Mouse (Mus musculus) bone marrow, adult 2 months (tissue): ENCODE data around the gene H2-M10.2. TPM values are rescaled to one million over a fixed set of nuclear protein-coding genes. Genes with fewer than 3 reads are reported as not detected.
A peak's percentile ranks its signal among the peaks of the same experiment; 100 is the strongest.
"Not testable (repeated sequence)": the region's sequence is repeated elsewhere in the genome, so short reads cannot be mapped to it uniquely, and the experiment has no call there.

Experiments used
- H3K27ac ChIP-seq: fragments of 200-500 bp; 2 replicates; pipeline ENCODE4 v1.5.1; 2012; ENCODE audit warnings: low read depth, mild to moderate bottlenecking, control low read depth, inconsistent platforms, low read length; ENCODE audit not compliant: control insufficient read depth, poor library complexity, insufficient read depth
- H3K4me1 ChIP-seq: fragments of 200-500 bp; 2 replicates; pipeline ENCODE4 v1.6.1; 2011; ENCODE audit warnings: low read length; ENCODE audit not compliant: control insufficient read depth, insufficient read depth
- H3K4me3 ChIP-seq: fragments of 200-500 bp; replicated peaks from 2 replicates; pipeline ENCODE3; 2011; ENCODE audit warnings: mild to moderate bottlenecking, low read depth, low read length, control low read depth; ENCODE audit not compliant: control insufficient read depth
- CTCF ChIP-seq: fragments of 200-500 bp; IDR thresholded peaks from 2 replicates; pipeline ENCODE4 v1.5.1; 2011; ENCODE audit warnings: low read length, control low read depth; ENCODE audit not compliant: control insufficient read depth, insufficient read depth
- POLR2A ChIP-seq: fragments of 200-500 bp; IDR thresholded peaks from 2 replicates; pipeline ENCODE4 v1.6.1; 2011; ENCODE audit warnings: low read depth, mild to moderate bottlenecking, control low read depth, low read length, borderline replicate concordance; ENCODE audit not compliant: control insufficient read depth
- WGBS: fragments of 180-500 bp; shearing (Covaris S2); methylation state at CpG from one replicate; pipeline ENCODE4 v1.1.7; 2018; 5-methylcytosine and 5-hydroxymethylcytosine counted together
- polyA plus RNA-seq: library from polyadenylated mRNA; stranded (reverse); fragments of >200 nt; gene quantifications from 2 replicates; pipeline ENCODE4 v1.2.4, GENCODE M21; 2011; ENCODE audit warnings: low replicate concordance; ENCODE audit not compliant: missing spikeins, insufficient read depth, insufficient read length

The H2-M10.2 gene
- not detected in 2 replicates for polyA plus RNA-seq

DNA sequence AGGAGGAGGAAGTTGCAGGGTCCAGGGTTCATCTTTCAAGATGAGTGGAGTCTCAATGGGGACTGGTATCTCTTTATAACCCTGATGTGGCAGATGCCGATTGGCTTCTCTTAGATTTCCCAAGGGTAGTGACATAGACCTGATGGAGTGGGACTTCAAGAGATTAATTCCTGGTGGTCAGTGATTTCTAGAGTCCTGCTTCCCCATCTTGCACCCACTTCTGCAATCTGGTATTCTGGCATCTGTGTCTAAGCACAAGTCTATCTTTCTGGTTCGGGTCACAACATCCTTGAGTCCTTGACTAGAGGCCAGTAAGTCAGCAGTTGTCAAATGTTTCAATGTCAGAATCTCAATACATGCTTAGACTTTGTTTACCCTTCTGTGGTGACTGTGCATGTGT is at the start of gene H2-M10.2:
Gene H2-M10.2 (minus strand): TSS at position 101 of the 400 bp plus-strand sequence.
- WGBS: 67% methylated on average over 2 of the region's 2 CpGs
- TF ChIP-seq POLR2A: no peak
- no peak for TF ChIP-seq CTCF
- H3K27ac ChIP-seq: no peak within 1 kb of the TSS
- H3K4me1 ChIP-seq: no peaks in the 10 kb centered on the region
- H3K4me3 ChIP-seq: no peak within 1 kb of the TSS

GRCm38 (mm10) chr17:36326055-36326454 is 39.8 kb upstream of the H2-M10.2 start, which contains the start of gene H2-M10.1:
Gene H2-M10.1 (minus strand): TSS chr17:36326155.
- WGBS: 86% methylated on average over 4 of the region's 4 CpGs
- Histone ChIP-seq H3K4me1 (no peaks in the 10 kb centered on the region), H3K27ac (no peak within 1 kb of the TSS), H3K4me3 (no peak within 1 kb of the TSS)
- TF ChIP-seq CTCF: no peak
- no peak for TF ChIP-seq POLR2A

DNA sequence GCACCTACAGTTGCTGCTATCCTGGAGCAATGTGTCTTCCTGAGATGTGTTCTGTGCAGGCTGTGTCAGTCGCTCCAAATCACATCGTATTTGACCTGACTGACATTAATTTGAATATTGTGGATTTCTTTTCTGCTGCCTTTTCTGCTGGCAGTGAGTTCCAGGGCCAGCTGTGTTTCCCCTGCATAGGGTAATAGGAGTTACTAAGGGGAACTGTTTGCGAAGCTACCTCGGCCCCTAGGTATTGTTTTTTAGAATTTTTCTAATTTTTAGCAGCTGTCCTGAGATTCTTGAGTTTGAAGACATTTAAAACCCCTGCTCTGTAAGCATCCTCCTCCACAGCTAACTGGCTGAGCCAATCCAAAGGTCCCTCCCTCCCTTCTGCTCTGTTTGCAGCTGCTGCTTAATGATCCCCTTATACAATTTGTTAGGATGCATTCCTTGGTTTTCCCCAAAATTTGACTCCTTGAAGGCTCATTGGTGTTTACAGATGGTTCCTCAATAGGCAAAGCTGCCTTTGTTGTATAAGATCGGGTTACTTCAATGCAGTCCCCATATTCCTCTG is 29.5 kb upstream of the H2-M10.2 start:
- H3K27ac ChIP-seq: no peak overlapping the region
- 32% methylated on average over 5 of the region's 5 CpGs for WGBS
- TF ChIP-seq POLR2A (no peak), CTCF (no peak)
- H3K4me1 ChIP-seq: no peaks in the 10 kb centered on the region
- no peak overlapping the region for H3K4me3 ChIP-seq

- no peak for TF ChIP-seq POLR2A
- no peak for TF ChIP-seq CTCF
- WGBS: under 1% methylated on average over 19 of the region's 19 CpGs
- H3K27ac ChIP-seq: no peak overlapping the region
These were observed 28.9 kb upstream of the H2-M10.2 start for GRCm38 (mm10) chr17:36315041-36315688.

DNA sequence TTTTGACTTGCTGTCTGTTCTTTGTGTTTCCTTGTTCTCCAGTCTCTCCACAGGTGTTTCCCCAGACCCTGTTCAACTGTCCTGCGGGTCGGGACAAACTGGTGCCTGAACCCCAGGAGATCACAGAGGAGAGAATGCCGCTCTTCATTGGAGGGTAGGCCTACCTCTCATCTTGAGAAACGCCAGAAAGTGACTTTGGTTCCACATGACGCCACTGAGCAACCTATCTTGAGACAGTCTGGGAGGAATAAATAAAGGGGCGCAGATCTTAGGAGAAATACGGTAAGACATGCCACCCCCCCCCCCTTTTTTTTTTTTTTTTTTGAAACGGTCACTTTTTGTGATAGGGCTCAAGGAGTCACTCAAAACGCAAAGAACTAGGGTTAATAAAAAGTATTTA is 28.2 kb upstream of the H2-M10.2 start:
- Histone ChIP-seq H3K27ac (no peak overlapping the region), H3K4me1 (no peaks in the 10 kb centered on the region), H3K4me3 (no peak overlapping the region)
- TF ChIP-seq POLR2A (no peak), CTCF (no peak)
- 9% methylated on average over 9 of the region's 9 CpGs for WGBS

More at GRCm38 (mm10) chr17:36315041-36315688, 28.9 kb upstream of the H2-M10.2 start:
- Histone ChIP-seq H3K4me1 (no peaks in the 10 kb centered on the region), H3K4me3 (peak overlapping the region; percentile 58)

DNA sequence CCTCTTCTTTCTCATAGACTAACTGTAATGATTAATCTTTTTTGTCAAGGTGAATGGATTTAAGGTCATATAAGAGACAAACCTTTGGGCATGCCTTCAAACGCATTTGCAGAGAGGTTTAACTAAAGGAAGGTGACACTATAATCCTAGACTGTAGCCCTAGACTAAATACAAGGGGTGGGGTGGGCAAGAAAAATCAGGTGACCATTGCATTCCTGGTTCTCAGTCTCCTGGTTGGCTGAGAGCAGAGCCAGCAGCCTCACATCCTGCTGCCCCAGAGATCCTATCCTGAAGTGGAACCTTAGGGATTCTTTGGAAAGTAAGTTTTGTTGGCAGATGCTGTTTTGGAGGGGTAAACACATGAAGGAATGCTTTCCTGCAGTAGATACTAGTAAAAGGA is 23.0 kb upstream of the H2-M10.2 start:
- TF ChIP-seq CTCF (no peak), POLR2A (no peak)
- no peak overlapping the region for H3K4me3 ChIP-seq
- WGBS: 60% methylated on average over 1 of the region's 1 CpGs

DNA sequence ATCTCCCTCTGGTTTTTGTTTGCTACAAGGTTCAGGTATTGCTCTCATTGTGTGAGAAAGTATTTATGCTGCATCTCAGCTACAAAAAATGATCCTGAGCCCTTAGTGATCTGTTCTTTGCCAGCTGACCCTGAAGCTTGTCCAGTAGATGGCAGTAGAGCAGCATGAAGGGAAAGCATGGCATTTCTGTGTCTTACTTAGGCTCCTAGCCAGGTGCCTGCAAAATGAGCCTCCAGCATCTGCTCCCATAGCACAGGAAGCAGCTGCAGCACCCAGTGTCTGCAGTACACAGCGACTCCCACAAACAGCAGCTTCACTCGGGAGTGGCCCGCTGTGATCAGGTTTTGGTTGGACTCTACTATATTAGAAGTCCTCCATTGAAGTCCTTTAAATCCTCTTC is 22.6 kb upstream of the H2-M10.2 start:
- H3K4me3 ChIP-seq, H3K4me1 ChIP-seq, H3K27ac ChIP-seq: not testable (repeated sequence)
- WGBS: under 1% methylated on average over 3 of the region's 3 CpGs
- TF ChIP-seq CTCF: peak; percentile 42

More for the DNA sequence above, 23.0 kb upstream of the H2-M10.2 start:
- Histone ChIP-seq H3K27ac (no peak overlapping the region), H3K4me1 (no peaks in the 10 kb centered on the region)

GRCm38 (mm10) chr17:36281521-36282245 is 4.6 kb downstream of the H2-M10.2 start:
- TF ChIP-seq POLR2A (no peak), CTCF (no peak)
- no peaks in the 10 kb centered on the region for H3K4me1 ChIP-seq
- no peak overlapping the region for H3K27ac ChIP-seq
- H3K4me3 ChIP-seq: no peak overlapping the region
- WGBS: 84% methylated on average over 4 of the region's 4 CpGs

DNA sequence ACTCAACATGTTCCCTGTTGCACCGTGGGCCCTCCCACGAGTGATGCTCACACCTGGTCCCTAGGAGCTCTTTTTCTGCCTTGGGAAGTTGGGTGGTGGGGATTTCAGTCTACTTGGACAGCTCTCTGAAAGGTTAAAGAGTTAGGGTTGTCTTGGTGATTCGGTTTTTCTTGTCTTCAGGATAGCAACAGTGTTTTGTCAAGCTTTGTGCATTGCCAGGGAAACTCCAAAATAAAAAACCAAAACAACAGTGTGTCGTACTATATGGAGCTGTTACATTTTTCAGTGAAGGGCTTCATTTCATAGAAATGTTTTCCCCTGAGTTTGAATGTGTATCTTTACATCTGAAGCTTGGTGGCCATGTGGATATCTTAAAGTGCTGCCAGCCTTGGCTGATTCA is 11.5 kb downstream of the H2-M10.2 start:
- TF ChIP-seq POLR2A: no peak
- TF ChIP-seq CTCF: no peak
- Histone ChIP-seq H3K27ac (no peak overlapping the region), H3K4me1 (peaks cover 14% of the 10 kb centered on the region), H3K4me3 (no peak overlapping the region)
- 79% methylated on average over 4 of the region's 4 CpGs for WGBS
